Mouse (Mus musculus) lung, postnatal 0 days (tissue): ENCODE measurements around the gene Sec22b. TPM values are rescaled to one million over a fixed set of nuclear protein-coding genes. Genes with fewer than 3 reads are reported as not detected.
A peak's percentile ranks its signal among the peaks of the same experiment; 100 is the strongest.

Experiments used
- ATAC-seq: fragments of 200-750 bp; cut with Nextera tagmentation; 2 replicates; pipeline ENCODE4 v1.8.0; 2017; ENCODE audit warnings: moderate library complexity
- DNase-seq: peaks from one replicate; pipeline ENCODE4 v3.0.0-alpha.2; 2016; ENCODE audit warnings: low spot score
- H3K27ac ChIP-seq: fragments of 300-500 bp; sonication (generic); 2 replicates; pipeline ENCODE4 v1.5.1; 2014; ENCODE audit warnings: antibody characterized with exemption, mild to moderate bottlenecking, low read length, mixed read lengths
- H3K27me3 ChIP-seq: fragments of 300-500 bp; sonication (generic); replicated peaks from 2 replicates; pipeline ENCODE4 v1.6.1; 2014; ENCODE audit warnings: low read length, mixed read lengths; ENCODE audit not compliant: insufficient read depth
- H3K36me3 ChIP-seq: fragments of 300-500 bp; sonication (generic); 2 replicates; pipeline ENCODE4 v1.6.1; 2014; ENCODE audit warnings: low read length, mixed read lengths; ENCODE audit not compliant: insufficient read depth
- H3K4me1 ChIP-seq: fragments of 300-500 bp; sonication (generic); 2 replicates; pipeline ENCODE4 v1.6.1; 2014; ENCODE audit warnings: antibody characterized with exemption, low read depth, low read length, mixed read lengths; ENCODE audit not compliant: insufficient read depth
- H3K4me2 ChIP-seq: fragments of 300-500 bp; sonication (generic); replicated peaks from 2 replicates; pipeline ENCODE4 v1.6.1; 2014; ENCODE audit warnings: low read depth, mild to moderate bottlenecking, low read length, moderate library complexity, mixed read lengths
- H3K4me3 ChIP-seq: fragments of 300-500 bp; sonication (generic); 2 replicates; pipeline ENCODE4 v1.5.1; 2014; ENCODE audit warnings: low read depth, low read length
- H3K9ac ChIP-seq: fragments of 300-500 bp; sonication (generic); replicated peaks from 2 replicates; pipeline ENCODE4 v1.6.1; 2014; ENCODE audit warnings: low read depth, mild to moderate bottlenecking
- H3K9me3 ChIP-seq: fragments of 300-500 bp; sonication (generic); 2 replicates; pipeline ENCODE4 v1.6.1; 2016; ENCODE audit warnings: low read length, mixed read lengths
- CTCF ChIP-seq: IDR thresholded peaks from 2 replicates; pipeline ENCODE4 v1.5.1; 2016; ENCODE audit warnings: antibody characterized with exemption, mild to moderate bottlenecking
- EP300 ChIP-seq: IDR thresholded peaks from 2 replicates; pipeline ENCODE4 v1.6.1; 2016; ENCODE audit warnings: antibody characterized with exemption, mild to moderate bottlenecking, control low read depth
- WGBS: fragments of 180-500 bp; shearing (Covaris S2); extraction: QIAGEN DNeasy Blood & Tissue Kit; methylation state at CpG from one replicate; pipeline ENCODE4 v1.1.7; 2014; 5-methylcytosine and 5-hydroxymethylcytosine counted together
- polyA plus RNA-seq: library from polyadenylated mRNA; unstranded; fragments of >200 nt; fragmentation: Nextera tagmentation; extraction: Ambion mirVana; gene quantifications from 2 replicates; pipeline ENCODE4 v1.2.1, GENCODE M21; 2015

Sec22b gene
- polyA plus RNA-seq, 1 experiment from 2014 or later = 88.7 TPM

- no peaks in the 10 kb centered on the region for H3K9me3 ChIP-seq
- TF ChIP-seq CTCF (no peak), EP300 (no peak)
- ATAC-seq = peak; percentile 19; the same call in 1 of the 2 replicates
- DNase-seq = no peak
- peak overlapping the region; percentile 77 for H3K4me2 ChIP-seq
- 2% methylated on average over 28 of the region's 28 CpGs for WGBS
- H3K27ac ChIP-seq = no peak overlapping the region
- H3K9ac ChIP-seq = no peak overlapping the region; the same call in 1 of the 2 replicates
- H3K36me3 ChIP-seq = no peaks in the 10 kb centered on the region
- H3K27me3 ChIP-seq = peaks cover 5% of the 10 kb centered on the region; the same call in 1 of the 2 replicates
- H3K4me3 ChIP-seq = peak overlapping the region; percentile 41
- H3K4me1 ChIP-seq = 0 out of 2 replicates have a peak, but pooled peaks cover 7% of the 10 kb centered on the region
Measured at GRCm38 (mm10) chr3:97867221-97868023, 33.6 kb upstream of the Sec22b start.

GRCm38 (mm10) chr3:97868024-97868689 is 32.8 kb upstream of the Sec22b start:
- peak overlapping the region; percentile 77 for H3K4me2 ChIP-seq
- TF ChIP-seq EP300 (no peak), CTCF (no peak)
- no peak overlapping the region for H3K27ac ChIP-seq
- H3K9me3 ChIP-seq = no peaks in the 10 kb centered on the region
- no peaks in the 10 kb centered on the region for H3K36me3 ChIP-seq
- H3K4me1 ChIP-seq = 0 out of 2 replicates have a peak, but pooled peaks cover 7% of the 10 kb centered on the region
- H3K27me3 ChIP-seq = peaks cover 5% of the 10 kb centered on the region; the same call in 1 of the 2 replicates
- H3K4me3 ChIP-seq = peak overlapping the region; percentile 41
- H3K9ac ChIP-seq = no peak overlapping the region; the same call in 1 of the 2 replicates
- peak; percentile 75 for DNase-seq
- 7% methylated on average over 42 of the region's 42 CpGs for WGBS
- peak; percentile 92 for ATAC-seq

GRCm38 (mm10) chr3:97868733-97869132 is 32.3 kb upstream of the Sec22b start:
- TF ChIP-seq CTCF (no peak), EP300 (no peak)

GRCm38 (mm10) chr3:97869730-97870129 is 31.3 kb upstream of the Sec22b start:
- Histone ChIP-seq H3K4me2 (no peak overlapping the region), H3K27ac (no peak overlapping the region), H3K27me3 (peaks cover 5% of the 10 kb centered on the region; the same call in 1 of the 2 replicates), H3K9ac (no peak overlapping the region), H3K36me3 (no peaks in the 10 kb centered on the region), H3K9me3 (no peaks in the 10 kb centered on the region), H3K4me1 (0 out of 2 replicates have a peak, but pooled peaks cover 7% of the 10 kb centered on the region), H3K4me3 (no peak overlapping the region)
- 57% methylated on average over 4 of the region's 4 CpGs for WGBS
- ATAC-seq (no peak), DNase-seq (no peak)
- TF ChIP-seq CTCF = no peak
- TF ChIP-seq EP300 = no peak

More at GRCm38 (mm10) chr3:97868733-97869132, 32.3 kb upstream of the Sec22b start:
- no peak overlapping the region for H3K27ac ChIP-seq
- H3K4me2 ChIP-seq = no peak overlapping the region
- no peak overlapping the region for H3K4me3 ChIP-seq
- no peak for DNase-seq
- no peaks in the 10 kb centered on the region for H3K36me3 ChIP-seq
- 0 out of 2 replicates have a peak, but pooled peaks cover 7% of the 10 kb centered on the region for H3K4me1 ChIP-seq
- peaks cover 5% of the 10 kb centered on the region; the same call in 1 of the 2 replicates for H3K27me3 ChIP-seq
- no peaks in the 10 kb centered on the region for H3K9me3 ChIP-seq
- H3K9ac ChIP-seq = no peak overlapping the region
- 54% methylated on average over 5 of the region's 5 CpGs for WGBS
- no peak for ATAC-seq

GRCm38 (mm10) chr3:97874777-97875176 is 26.2 kb upstream of the Sec22b start:
- Histone ChIP-seq H3K27me3 (no peaks in the 10 kb centered on the region), H3K4me1 (no peaks in the 10 kb centered on the region), H3K36me3 (no peaks in the 10 kb centered on the region), H3K27ac (no peak overlapping the region), H3K9ac (no peak overlapping the region), H3K9me3 (no peaks in the 10 kb centered on the region), H3K4me3 (no peak overlapping the region), H3K4me2 (no peak overlapping the region)
- 41% methylated on average over 5 of the region's 5 CpGs for WGBS
- DNase-seq = no peak
- TF ChIP-seq EP300 (no peak), CTCF (no peak)
- no peak for ATAC-seq

GRCm38 (mm10) chr3:97876259-97876658 is 24.7 kb upstream of the Sec22b start:
- H3K9ac ChIP-seq = no peak overlapping the region
- WGBS = 34% methylated on average over 8 of the region's 8 CpGs
- H3K27ac ChIP-seq = no peak overlapping the region
- no peaks in the 10 kb centered on the region for H3K9me3 ChIP-seq
- DNase-seq (no peak), ATAC-seq (no peak)
- H3K4me1 ChIP-seq = no peaks in the 10 kb centered on the region
- no peaks in the 10 kb centered on the region for H3K36me3 ChIP-seq
- H3K27me3 ChIP-seq = no peaks in the 10 kb centered on the region
- no peak for TF ChIP-seq EP300
- TF ChIP-seq CTCF = no peak
- H3K4me2 ChIP-seq = no peak overlapping the region
- H3K4me3 ChIP-seq = no peak overlapping the region
